Mouse (Mus musculus): Measurements from ENCODE around the gene AC170998.1. TPM values are rescaled to one million over a fixed set of nuclear protein-coding genes. Genes with fewer than 3 reads are reported as not detected.
"Not testable (repeated sequence)": the region's sequence is repeated elsewhere in the genome, so short reads cannot be mapped to it uniquely, and the experiment has no call there.

The AC170998.1 gene
- total RNA-seq, 2 experiments from 2014 or later: 0.81 to 1.4 TPM

DNA sequence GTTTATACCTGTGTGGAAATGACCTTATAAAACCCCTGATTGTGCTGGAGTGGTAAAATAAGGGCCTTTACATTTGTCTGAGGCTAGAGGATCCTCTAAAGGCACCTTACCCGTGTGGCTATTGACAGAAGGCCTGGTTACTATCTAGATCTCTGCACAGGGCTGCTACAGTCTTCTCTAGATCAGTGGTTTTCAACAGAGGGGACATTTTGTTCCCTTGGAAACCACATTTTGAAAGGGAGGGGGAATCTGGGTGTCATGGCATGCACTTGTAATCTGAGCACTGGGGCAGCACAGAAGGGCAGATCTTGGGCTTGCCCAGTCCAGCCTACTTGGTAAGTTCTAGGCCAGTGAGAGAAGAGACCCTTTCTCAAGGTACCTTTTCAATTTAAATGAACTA, 19.2 kb upstream of the AC170998.1 start:
- DNase-seq (ENCODE audit: low spot score in 2 of 2): no peak

DNA sequence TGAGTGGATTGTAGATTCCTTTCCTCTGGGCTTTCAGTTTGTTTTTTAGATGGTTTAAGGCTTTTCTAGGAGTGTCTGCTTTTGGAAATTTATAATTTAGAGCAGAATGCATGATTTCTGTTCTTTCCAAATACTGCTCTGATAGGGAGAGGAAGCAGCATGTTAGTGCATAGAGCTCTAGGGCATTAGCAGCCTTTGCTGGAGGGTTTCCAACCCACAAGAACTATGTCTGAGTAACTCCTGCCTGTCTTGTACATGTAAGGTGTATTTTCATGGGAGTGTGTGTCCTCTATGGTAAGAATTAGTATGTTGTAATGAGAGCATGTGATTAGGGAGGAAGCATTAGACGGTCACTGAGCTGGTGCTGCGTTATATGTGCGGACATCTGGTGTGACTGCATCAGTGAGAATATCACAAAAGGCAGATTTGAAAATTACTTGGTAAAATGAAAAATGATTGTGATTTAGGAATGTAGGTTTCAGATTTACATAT, 18.7 kb upstream of the AC170998.1 start:
- DNase-seq (ENCODE audit: low spot score in 2 of 2): no peak

- no peak for DNase-seq (ENCODE audit: low spot score in 2 of 2)
Observed at GRCm38 (mm10) chr17:28707816-28708215, 18.1 kb upstream of the AC170998.1 start.

GRCm38 (mm10) chr17:28708989-28709388, 16.9 kb upstream of the AC170998.1 start:
- DNase-seq (ENCODE audit: low spot score in 2 of 2): no peak

DNA sequence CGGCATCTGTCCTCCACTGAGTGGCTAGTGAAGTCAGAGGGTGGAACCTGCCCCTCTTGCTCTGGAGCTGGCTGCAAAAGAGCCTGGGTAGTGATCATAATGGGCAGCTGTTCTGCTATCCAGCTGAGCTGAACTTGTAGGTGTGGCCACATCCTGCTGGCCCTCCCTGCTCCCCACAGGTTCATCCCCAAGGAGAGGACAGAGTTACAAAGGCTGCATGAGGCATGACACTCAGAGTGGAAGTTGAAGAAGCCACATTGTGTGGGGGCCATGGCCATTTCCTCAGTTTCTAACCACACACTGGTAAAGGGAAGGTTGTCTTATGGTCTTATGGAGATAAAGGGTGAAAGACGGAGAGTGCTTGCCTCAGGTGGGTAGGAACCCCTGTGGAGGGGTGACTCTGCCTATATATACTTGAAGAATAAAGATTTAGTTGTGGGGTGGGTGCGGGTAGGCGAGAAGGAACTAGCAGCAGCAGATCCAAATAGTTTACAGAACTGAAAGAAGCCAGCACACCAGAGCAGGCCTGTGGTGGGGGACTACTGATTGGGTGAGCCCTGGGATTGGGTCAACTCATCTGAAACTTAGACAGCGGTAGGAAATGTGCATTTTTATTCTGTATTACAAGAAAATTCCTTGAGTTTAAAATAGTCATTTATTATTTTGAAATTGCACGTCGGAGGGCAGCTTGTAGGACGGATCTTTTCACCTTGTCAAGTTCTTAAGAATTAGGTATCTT, 16.2 kb upstream of the AC170998.1 start:
- DNase-seq (ENCODE audit: low spot score in 2 of 2): no peak

DNA sequence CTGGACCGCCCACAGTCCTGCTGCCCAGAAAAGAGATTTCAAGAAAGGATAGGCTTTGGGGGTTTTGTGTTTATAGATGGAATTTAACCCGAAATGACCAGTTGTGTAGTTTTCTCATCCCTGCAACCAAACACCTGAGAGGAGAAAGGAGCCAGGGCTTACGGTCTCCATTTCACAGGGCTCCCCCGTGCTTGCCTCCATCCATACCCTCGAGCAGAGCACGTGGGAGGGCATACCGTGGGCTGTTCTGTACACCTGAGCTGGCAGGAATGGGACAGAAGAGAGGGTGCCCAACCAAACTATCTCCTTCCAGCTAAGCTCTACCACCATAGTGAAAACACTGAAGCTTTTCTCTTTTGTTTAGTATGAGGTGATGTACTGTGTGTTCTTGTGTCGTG, 15.6 kb upstream of the AC170998.1 start:
- no peak for DNase-seq (ENCODE audit: low spot score in 2 of 2)

GRCm38 (mm10) chr17:28711237-28711636, 14.6 kb upstream of the AC170998.1 start:
- DNase-seq (ENCODE audit: low spot score in 2 of 2): no peak

GRCm38 (mm10) chr17:28712305-28712704, 13.6 kb upstream of the AC170998.1 start:
- DNase-seq (ENCODE audit: low spot score in 2 of 2): no peak

DNA sequence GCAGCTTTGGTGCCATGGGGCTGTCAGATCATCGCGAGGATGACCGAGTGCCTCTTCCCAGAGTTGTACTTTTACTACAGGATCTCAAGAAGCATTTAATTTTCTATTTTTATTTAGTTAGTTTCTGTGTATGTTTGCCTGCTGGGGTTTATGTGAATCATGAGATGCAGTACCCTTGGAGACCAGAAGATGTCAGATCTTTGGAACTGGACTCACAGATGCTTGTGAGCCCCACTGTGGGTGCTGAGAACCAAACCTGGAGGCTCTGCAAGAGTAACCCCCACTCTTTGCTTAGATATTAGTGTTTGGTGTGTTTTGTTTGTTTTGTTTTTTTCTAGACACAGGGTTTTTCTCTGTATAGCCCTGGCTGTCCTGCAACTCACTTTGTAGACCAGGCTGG, 11.9 kb upstream of the AC170998.1 start:
- no peak for DNase-seq (ENCODE audit: low spot score in 2 of 2)

- DNase-seq (ENCODE audit: low spot score in 2 of 2): no peak
Observed at GRCm38 (mm10) chr17:28715832-28716548, 9.9 kb upstream of the AC170998.1 start.

DNA sequence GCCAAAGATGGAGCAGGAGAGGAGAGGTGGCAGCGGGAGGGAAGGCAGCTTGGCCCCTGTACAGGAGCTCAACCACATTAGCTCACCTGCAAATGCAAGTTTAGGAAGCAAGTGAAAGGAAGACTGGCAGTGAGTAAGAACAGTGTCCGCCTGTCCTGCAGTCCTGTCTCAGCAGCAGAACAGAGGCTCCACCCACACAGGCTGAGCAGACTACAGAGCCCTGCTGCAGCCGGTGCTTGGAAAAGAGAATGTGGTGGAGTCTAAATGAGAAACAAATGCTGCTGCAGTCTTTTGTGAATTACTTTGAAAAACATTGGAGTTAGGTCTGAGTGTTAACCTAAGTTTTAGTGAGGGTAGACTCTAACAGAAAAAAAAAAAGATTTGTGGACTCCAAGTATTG, 8.3 kb upstream of the AC170998.1 start:
- DNase-seq (ENCODE audit: low spot score in 2 of 2): no peak

- not testable (repeated sequence) for DNase-seq (ENCODE audit: low spot score in 2 of 2)
Observed at GRCm38 (mm10) chr17:28727511-28727910, 1.6 kb downstream of the AC170998.1 start.

DNA sequence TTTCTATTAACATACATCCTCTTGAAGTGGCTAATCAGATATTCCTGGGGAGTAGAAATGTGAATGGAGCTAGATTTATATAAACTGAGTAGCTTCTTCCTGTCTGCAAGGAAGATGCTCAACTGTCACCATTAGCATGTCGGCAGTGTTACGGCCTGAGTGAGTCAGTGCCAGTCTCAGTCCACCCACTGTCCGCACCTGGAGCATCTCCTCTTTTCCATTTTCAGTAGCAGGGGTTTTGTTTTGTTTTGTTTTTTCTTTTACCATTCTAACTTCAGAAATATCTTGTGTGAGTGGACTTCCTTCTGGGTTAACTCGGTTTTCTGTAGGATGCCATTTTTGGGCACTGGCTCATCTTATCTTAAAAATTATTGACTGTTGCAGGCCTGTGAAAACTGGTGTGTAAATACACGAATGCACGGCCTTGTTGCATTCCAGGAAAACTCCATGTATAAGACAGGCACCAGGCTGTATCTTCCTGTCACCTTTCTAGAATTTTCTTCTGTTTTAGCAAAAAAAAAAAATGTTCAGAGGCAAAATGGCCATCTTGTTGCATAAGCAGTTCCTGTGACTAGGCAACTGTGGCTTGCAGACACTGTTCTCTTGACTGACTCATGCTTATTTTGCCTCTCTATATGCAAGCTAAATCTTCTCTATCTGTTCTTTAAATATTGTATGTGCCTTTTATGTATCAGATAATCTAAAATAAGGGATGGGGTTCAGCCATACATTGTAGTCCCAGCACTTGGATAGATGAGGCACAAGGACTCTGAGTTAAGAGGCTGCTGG, 9.6 kb downstream of the AC170998.1 start:
- DNase-seq (ENCODE audit: low spot score in 2 of 2): no peak

DNA sequence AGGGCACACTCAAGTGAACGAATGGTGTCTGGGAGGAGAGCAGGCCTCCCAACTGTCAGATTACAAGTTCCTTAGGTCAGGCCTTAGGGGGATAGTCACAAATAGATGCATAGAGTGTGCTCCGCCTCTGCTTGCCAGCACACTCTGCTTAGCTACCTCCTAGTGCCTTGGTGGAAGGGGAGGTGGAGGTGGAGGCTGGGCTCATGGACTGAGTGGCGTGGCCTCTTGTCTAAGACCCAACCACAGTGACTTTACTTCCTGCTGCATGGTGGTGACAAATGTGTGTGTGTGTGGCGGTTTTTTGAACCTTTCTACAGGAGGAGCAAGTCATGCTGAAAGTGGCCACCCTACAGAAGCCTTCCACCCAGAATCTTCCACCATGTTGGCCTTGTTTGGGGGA, 10.6 kb downstream of the AC170998.1 start:
- no peak for DNase-seq (ENCODE audit: low spot score in 2 of 2)

- DNase-seq (ENCODE audit: low spot score in 2 of 2): no peak
Observed at GRCm38 (mm10) chr17:28737973-28738372, 12.1 kb downstream of the AC170998.1 start.

DNA sequence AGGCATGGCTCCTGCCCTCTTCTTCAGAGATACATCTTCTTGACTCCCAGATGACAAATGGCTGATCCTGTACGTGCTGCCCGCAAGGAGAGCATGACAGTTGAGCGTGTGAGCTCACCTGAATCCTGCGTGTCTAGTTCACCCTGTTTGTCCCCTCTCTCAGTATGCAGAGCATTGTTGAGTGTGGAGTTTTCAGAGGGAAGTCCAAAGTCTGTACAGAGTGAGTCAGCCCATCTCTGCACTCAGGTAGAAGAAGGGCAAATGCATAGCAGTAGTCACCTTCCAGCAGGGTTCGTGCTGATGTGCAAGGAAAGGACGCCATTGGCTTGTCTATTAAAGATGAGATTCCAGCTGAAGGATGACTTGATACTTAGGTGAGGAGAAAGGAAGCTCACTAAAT, 13.4 kb downstream of the AC170998.1 start:
- DNase-seq (ENCODE audit: low spot score in 2 of 2): no peak

DNA sequence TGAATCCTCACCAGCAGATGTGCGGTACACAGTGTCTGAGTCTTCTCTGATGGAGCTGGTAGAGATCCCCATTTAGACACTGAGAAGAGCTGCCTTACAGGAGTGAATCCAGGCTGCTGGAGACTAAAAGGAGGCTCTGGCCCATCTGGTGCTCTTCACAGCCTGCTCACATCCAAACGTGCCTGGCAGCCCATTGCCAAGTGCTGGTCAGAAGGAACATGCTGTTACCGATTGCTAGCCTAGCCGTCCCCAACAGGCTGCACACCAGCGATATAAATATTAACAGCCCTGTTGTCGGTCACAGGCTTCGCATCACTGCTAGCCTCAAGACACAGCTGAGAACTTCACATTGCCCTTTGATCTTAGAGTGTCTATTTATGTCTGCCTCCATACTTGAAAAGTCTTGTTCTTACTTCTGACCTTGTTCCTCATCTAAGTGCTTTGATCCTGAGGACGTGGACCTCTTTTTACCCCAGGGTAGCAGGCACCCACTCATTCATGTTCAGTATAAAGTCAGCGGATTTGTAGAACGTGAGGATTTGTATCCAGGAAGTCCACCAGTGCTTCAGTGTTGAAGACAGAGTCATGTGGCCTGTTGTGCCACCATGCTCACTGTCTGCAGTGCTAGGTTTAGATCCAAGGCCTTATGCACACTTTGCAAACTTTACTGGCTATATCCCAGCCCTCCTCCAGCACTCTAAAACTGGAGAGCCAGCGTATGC, 17.4 kb downstream of the AC170998.1 start:
- no peak for DNase-seq (ENCODE audit: low spot score in 2 of 2)

- no peak for DNase-seq (ENCODE audit: low spot score in 2 of 2)
Observed at GRCm38 (mm10) chr17:28743916-28744315, 18.0 kb downstream of the AC170998.1 start.

- DNase-seq (ENCODE audit: low spot score in 2 of 2): no peak
Observed at GRCm38 (mm10) chr17:28745773-28746172, 19.9 kb downstream of the AC170998.1 start.

- DNase-seq (ENCODE audit: low spot score in 2 of 2): no peak
Observed at GRCm38 (mm10) chr17:28748001-28748400, 22.1 kb downstream of the AC170998.1 start.

- no peak for DNase-seq (ENCODE audit: low spot score in 2 of 2)
Observed at GRCm38 (mm10) chr17:28750580-28750979, 24.7 kb downstream of the AC170998.1 start.
